Mouse (Mus musculus): ENCODE measurements at regions not wholly inside any gene's neighbourhood (a gene's known extent, or its start where the extent isn't known, plus 50 kb on each side); places are given as distances from the start of the nearest gene placed in this dataset.

DNA sequence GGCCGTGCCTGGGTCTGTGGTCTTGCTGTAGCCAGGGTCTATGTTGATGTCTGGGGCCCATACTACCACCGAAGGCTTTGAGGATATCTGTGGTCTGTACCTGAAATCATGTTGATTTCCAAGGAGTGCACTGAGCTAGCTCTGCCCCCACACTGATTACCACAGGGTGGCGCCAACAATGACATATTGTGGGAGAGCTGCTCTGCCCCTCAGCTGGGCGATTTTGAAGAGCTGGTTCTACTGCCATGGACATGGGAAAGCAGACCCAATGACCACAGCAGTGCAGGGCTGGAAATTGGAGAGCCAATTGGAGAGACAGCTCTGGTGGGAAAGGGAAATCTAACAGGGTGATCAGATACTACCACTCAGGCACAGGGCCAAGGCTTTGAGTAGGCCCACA is 85.0 kb upstream of the Tas2r134 start:
- no peak for DNase-seq (ENCODE audit: low spot score)
- WGBS: 85% methylated on average over 4 of the region's 4 CpGs
- Histone ChIP-seq H3K4me1 (replicated peaks; ENCODE audit: insufficient read depth, low read length) (no peaks in the 10 kb centered on the region), H3K4me3 (replicated peaks; ENCODE audit: low read depth, low read length) (no peak overlapping the region), H3K9ac (ENCODE audit: low read depth, low read length) (no peak overlapping the region), H3K27ac (no peak overlapping the region), H3K27me3 (ENCODE audit: insufficient read depth, low read length) (no peaks in the 10 kb centered on the region), H3K9me3 (replicated peaks; ENCODE audit: low read length) (no peaks in the 10 kb centered on the region), H3K36me3 (ENCODE audit: insufficient read depth, low read length) (no peaks in the 10 kb centered on the region), H3K4me2 (ENCODE audit: low read length) (no peak overlapping the region)
- TF ChIP-seq CTCF (IDR thresholded peaks at IDR 0.05; ENCODE audit: low read depth): peak; percentile 58
- 0 out of 2 replicates have a peak, but pooled peaks have one; percentile 10 for ATAC-seq (replicated peaks; ENCODE audit: low FRiP score, low read depth)

DNA sequence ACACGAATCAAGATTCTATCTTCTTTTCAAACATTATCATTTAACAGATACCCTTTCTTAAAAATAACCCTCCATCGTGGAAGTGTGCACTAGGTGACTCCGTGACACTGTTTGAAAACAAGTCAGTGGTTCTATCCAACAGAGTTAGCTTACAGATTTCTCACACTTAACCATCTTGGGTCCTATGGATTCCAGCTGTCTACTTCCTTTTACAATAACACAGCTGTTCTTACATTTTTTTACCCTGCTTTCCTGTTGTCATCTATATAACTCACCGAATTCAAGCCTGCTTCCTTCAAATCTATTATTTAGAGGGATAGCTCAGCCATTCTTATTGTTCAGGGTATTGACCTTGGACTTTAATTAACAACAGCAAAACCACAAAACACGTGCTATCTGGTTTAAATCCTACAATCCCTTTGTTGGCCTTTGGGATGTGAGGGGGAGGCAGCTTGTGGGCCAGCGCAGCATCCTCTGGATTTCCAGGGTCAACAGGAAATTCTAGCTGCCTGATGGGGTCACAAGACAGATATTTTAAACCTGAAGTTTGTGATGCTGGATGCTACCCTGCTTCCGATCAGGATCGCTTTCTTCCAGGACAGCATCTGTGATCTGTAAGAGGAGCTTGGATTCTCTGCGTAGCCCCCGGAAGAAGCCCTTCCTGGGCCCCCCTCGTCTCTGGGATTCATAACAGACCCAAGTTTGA is 94.4 kb upstream of the Tas2r134 start:
- Histone ChIP-seq H3K27ac (no peak overlapping the region), H3K9ac (ENCODE audit: low read depth, low read length) (no peak overlapping the region), H3K4me2 (ENCODE audit: low read length) (no peak overlapping the region), H3K4me1 (replicated peaks; ENCODE audit: insufficient read depth, low read length) (peaks cover 4% of the 10 kb centered on the region; the same call in 1 of the 2 replicates), H3K36me3 (ENCODE audit: insufficient read depth, low read length) (no peaks in the 10 kb centered on the region), H3K27me3 (ENCODE audit: insufficient read depth, low read length) (no peaks in the 10 kb centered on the region), H3K4me3 (replicated peaks; ENCODE audit: low read depth, low read length) (no peak overlapping the region), H3K9me3 (replicated peaks; ENCODE audit: low read length) (no peaks in the 10 kb centered on the region)
- ATAC-seq (replicated peaks; ENCODE audit: low FRiP score, low read depth): peak; percentile 57
- WGBS: 23% methylated on average over 11 of the region's 11 CpGs
- DNase-seq (ENCODE audit: low spot score): peak; percentile 82
- no peak for TF ChIP-seq CTCF (IDR thresholded peaks at IDR 0.05; ENCODE audit: low read depth)

DNA sequence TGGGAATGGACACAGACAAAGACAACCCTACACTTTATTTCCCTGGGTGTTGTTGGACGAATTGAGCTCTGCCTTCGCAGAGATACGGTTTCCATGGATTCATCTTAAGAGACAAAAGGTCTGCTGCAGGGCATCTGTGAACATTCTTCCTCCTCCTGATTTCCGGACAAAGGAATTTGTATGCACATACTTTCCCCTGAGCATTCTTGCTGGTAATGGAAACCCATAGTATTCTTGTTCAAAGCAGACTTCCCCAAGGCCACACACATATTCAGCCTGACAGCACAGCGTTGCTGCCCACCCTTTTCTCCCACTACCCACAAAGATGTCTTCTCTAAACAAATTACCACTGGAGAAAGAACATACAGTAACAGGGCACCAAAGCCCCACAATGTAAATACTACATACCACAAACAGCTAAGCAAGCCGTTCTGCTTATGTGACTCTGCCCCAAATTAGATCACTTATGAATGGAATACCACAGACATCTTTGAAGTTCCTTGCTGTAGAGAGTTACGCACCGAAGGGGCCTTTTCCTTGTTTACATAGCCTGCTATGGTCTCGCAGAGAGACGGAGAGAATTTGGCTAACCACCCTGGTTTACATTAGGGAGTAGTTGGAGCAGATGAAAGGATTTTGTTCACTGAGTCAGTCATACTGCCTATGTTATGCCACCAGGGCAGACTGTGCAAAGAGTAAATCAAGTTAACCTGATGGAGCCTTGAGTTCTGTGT is 96.0 kb upstream of the Tas2r134 start:
- no peaks in the 10 kb centered on the region for H3K9me3 ChIP-seq (replicated peaks; ENCODE audit: low read length)
- no peaks in the 10 kb centered on the region for H3K36me3 ChIP-seq (ENCODE audit: insufficient read depth, low read length)
- H3K27me3 ChIP-seq (ENCODE audit: insufficient read depth, low read length): no peaks in the 10 kb centered on the region
- H3K4me1 ChIP-seq (replicated peaks; ENCODE audit: insufficient read depth, low read length): peaks cover 4% of the 10 kb centered on the region; the same call in 1 of the 2 replicates
- H3K27ac ChIP-seq: no peak overlapping the region
- no peak overlapping the region for H3K4me2 ChIP-seq (ENCODE audit: low read length)
- H3K4me3 ChIP-seq (replicated peaks; ENCODE audit: low read depth, low read length): no peak overlapping the region
- DNase-seq (ENCODE audit: low spot score) (peak; percentile 17), ATAC-seq (replicated peaks; ENCODE audit: low FRiP score, low read depth) (no peak)
- TF ChIP-seq CTCF (IDR thresholded peaks at IDR 0.05; ENCODE audit: low read depth): no peak
- no peak overlapping the region for H3K9ac ChIP-seq (ENCODE audit: low read depth, low read length)
- WGBS: 40% methylated on average over 10 of the region's 10 CpGs

DNA sequence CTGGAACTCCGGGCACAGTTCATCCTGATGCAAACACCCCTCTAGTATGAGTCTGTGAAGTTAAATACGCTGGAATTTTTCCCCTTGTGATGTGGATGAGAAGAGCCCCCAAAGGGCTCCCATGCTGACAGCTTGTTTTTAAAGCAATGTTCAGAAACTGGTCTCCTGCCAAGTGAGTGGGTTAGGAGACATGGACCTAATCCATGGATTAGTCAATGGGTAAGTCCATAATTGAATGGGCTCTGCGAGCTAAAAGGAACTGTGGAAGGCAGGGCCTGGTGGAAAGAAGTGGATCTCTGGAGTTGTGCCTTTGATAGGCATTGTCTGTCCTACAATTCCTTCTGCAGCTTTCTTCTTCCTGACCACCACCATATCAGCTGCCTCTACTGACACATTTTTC is 104.5 kb upstream of the Tas2r134 start:
- no peak for DNase-seq (ENCODE audit: low spot score)
- 86% methylated on average over 3 of the region's 3 CpGs for WGBS

DNA sequence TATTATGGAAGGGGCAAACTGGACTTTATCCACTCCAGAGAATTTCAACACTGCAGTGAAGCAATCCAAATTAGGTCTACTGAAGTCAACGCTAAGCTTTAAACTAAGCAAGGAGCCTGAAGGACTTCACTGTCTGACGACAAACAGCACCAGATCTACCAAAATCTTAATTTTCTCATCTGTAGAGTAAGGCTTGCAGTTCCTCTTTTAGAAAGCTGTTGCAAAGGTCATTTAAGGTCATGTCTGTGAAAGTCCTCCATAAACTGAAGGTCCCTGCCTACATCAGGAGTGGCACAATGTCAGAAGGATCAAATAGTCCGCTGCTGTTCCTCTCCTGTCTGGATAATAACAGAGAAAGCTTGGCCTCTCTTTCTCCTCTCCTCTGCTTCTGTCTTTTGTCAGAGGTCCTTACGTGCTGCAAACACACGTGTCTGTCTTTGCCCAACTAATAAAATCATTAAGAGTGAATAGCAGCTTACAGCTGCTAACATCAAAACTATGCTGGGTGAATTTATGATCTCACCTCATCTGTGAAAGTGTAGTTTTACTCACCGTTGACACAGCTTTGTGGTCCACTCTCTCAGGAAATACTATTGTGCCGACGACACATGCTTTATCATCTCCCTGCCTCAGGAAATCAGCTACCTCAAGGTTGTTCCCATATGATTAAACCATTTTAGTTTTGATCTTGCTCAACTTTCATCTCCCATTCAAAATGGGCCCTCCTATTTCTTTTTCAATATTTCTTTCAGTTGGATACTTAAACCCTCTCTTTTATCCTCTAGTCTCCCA is 117.9 kb upstream of the Tas2r134 start:
- Histone ChIP-seq H3K4me3 (replicated peaks; ENCODE audit: low read depth, low read length) (no peak overlapping the region), H3K4me2 (ENCODE audit: low read length) (no peak overlapping the region), H3K27ac (no peak overlapping the region), H3K27me3 (ENCODE audit: insufficient read depth, low read length) (no peaks in the 10 kb centered on the region), H3K4me1 (replicated peaks; ENCODE audit: insufficient read depth, low read length) (no peaks in the 10 kb centered on the region), H3K9ac (ENCODE audit: low read depth, low read length) (no peak overlapping the region), H3K9me3 (replicated peaks; ENCODE audit: low read length) (no peaks in the 10 kb centered on the region), H3K36me3 (ENCODE audit: insufficient read depth, low read length) (no peaks in the 10 kb centered on the region)
- no peak for TF ChIP-seq CTCF (IDR thresholded peaks at IDR 0.05; ENCODE audit: low read depth)
- no peak for DNase-seq (ENCODE audit: low spot score)
- ATAC-seq (replicated peaks; ENCODE audit: low FRiP score, low read depth): no peak
- 51% methylated on average over 8 of the region's 8 CpGs for WGBS

More for the DNA sequence above, 104.5 kb upstream of the Tas2r134 start:
- Histone ChIP-seq H3K27ac (no peak overlapping the region), H3K4me2 (ENCODE audit: low read length) (no peak overlapping the region), H3K4me3 (replicated peaks; ENCODE audit: low read depth, low read length) (no peak overlapping the region), H3K4me1 (replicated peaks; ENCODE audit: insufficient read depth, low read length) (no peaks in the 10 kb centered on the region), H3K36me3 (ENCODE audit: insufficient read depth, low read length) (no peaks in the 10 kb centered on the region), H3K27me3 (ENCODE audit: insufficient read depth, low read length) (no peaks in the 10 kb centered on the region), H3K9ac (ENCODE audit: low read depth, low read length) (no peak overlapping the region), H3K9me3 (replicated peaks; ENCODE audit: low read length) (no peaks in the 10 kb centered on the region)
- no peak for TF ChIP-seq CTCF (IDR thresholded peaks at IDR 0.05; ENCODE audit: low read depth)
- ATAC-seq (replicated peaks; ENCODE audit: low FRiP score, low read depth): no peak

DNA sequence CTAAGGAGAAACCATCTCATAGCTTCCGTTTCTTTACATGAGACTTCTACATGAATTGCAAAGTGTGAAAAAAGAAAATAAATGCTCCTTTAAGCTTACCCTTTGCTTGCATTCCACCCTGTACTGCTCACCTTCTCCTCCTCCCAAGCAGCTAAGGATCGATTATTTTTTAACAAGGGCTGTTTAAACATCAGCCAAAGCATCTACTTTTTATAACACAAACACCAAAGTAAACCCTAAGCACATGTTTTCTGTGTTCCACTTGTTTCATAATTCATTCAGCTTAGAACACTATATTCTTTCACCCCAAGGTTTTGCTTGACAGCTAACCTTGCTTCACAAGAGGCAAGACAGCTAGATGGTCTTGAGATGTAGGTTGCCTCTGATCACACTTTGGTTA is 129.4 kb upstream of the Tas2r134 start:
- Histone ChIP-seq H3K9ac (ENCODE audit: low read depth, low read length) (no peak overlapping the region), H3K4me3 (replicated peaks; ENCODE audit: low read depth, low read length) (no peak overlapping the region), H3K27ac (no peak overlapping the region), H3K9me3 (replicated peaks; ENCODE audit: low read length) (no peaks in the 10 kb centered on the region), H3K4me2 (ENCODE audit: low read length) (no peak overlapping the region), H3K36me3 (ENCODE audit: insufficient read depth, low read length) (no peaks in the 10 kb centered on the region), H3K27me3 (ENCODE audit: insufficient read depth, low read length) (no peaks in the 10 kb centered on the region), H3K4me1 (replicated peaks; ENCODE audit: insufficient read depth, low read length) (no peaks in the 10 kb centered on the region)
- ATAC-seq (replicated peaks; ENCODE audit: low FRiP score, low read depth) (no peak), DNase-seq (ENCODE audit: low spot score) (peak; percentile 3)
- WGBS: 60% methylated on average over 2 of the region's 2 CpGs
- no peak for TF ChIP-seq CTCF (IDR thresholded peaks at IDR 0.05; ENCODE audit: low read depth)

Measured in kidney, postnatal 0 days (tissue).